Mouse (Mus musculus) heart, embryonic 16.5 days (tissue): ENCODE data around the gene Cep295nl. TPM values are rescaled to one million over a fixed set of nuclear protein-coding genes. Genes with fewer than 3 reads are reported as not detected.

Experiments used
- ATAC-seq: fragments of 200-750 bp; cut with Nextera tagmentation; replicated peaks from 2 replicates; pipeline ENCODE4 v1.8.0; 2017; ENCODE audit warnings: moderate number of reproducible peaks; ENCODE audit not compliant: insufficient read depth, low FRiP score; ENCODE audit errors: extremely low read depth
- H3K27ac ChIP-seq: fragments of 300-500 bp; sonication (generic); 2 replicates; pipeline ENCODE4 v1.5.1; 2014; ENCODE audit warnings: mild to moderate bottlenecking, low read length, control low read depth, moderate library complexity
- H3K27me3 ChIP-seq: fragments of 300-500 bp; sonication (generic); 2 replicates; pipeline ENCODE4 v1.6.1; 2014; ENCODE audit warnings: low read length, mixed read lengths; ENCODE audit not compliant: control insufficient read depth, insufficient read depth
- H3K36me3 ChIP-seq: fragments of 300-500 bp; sonication (generic); 2 replicates; pipeline ENCODE4 v1.6.1; 2014; ENCODE audit not compliant: control insufficient read depth, insufficient read depth
- H3K4me1 ChIP-seq: fragments of 300-500 bp; sonication (generic); 2 replicates; pipeline ENCODE4 v1.6.1; 2014; ENCODE audit warnings: low read length, mixed read lengths; ENCODE audit not compliant: control insufficient read depth, insufficient read depth
- H3K4me2 ChIP-seq: fragments of 300-500 bp; sonication (generic); 2 replicates; pipeline ENCODE4 v1.6.1; 2014; ENCODE audit warnings: low read depth, mild to moderate bottlenecking, control low read depth, low read length
- H3K4me3 ChIP-seq: fragments of 300-500 bp; sonication (generic); 2 replicates; pipeline ENCODE4 v1.5.1; 2014; ENCODE audit warnings: mild to moderate bottlenecking, control low read depth, low read length
- H3K9ac ChIP-seq: fragments of 300-500 bp; sonication (generic); 2 replicates; pipeline ENCODE4 v1.6.1; 2014; ENCODE audit warnings: low read length, control low read depth
- H3K9me3 ChIP-seq: fragments of 300-500 bp; sonication (generic); replicated peaks from 2 replicates; pipeline ENCODE4 v1.6.1; 2016; ENCODE audit warnings: low read length; ENCODE audit not compliant: control insufficient read depth
- WGBS: fragments of 180-500 bp; shearing (Covaris S2); extraction: QIAGEN DNeasy Blood & Tissue Kit; methylation state at CpG from one replicate; pipeline ENCODE4 v1.1.7; 2014; 5-methylcytosine and 5-hydroxymethylcytosine counted together
- polyA plus RNA-seq: library from polyadenylated mRNA; unstranded; fragments of >200 nt; fragmentation: Nextera tagmentation; extraction: Ambion mirVana; gene quantifications from 2 replicates; pipeline ENCODE4 v1.2.1, GENCODE M21; 2015

The Cep295nl gene
- polyA plus RNA-seq, 1 experiment from 2014 or later = 0.28 TPM

DNA sequence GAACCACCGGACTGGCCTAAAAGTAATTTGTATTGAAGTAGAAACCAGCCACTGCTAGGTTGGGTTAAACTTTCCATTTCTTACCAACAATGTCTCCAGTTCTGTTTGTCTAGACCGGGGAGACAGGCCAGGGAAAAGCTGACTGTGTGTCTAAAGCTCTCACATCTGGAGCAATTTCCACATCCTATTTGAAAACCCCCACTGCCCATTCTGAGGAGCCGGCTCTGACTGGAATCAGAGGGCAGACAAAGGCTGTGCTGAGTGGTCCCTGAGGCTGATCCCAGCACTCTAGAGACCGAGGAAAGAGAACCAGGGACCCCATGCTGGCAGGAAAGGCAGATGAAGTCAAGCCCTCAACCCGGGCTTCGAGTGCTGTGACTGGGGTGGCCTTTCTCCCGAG, 30.3 kb upstream of the Cep295nl start:
- Histone ChIP-seq H3K4me2 (no peak overlapping the region), H3K4me3 (no peak overlapping the region), H3K4me1 (no peaks in the 10 kb centered on the region), H3K27me3 (no peaks in the 10 kb centered on the region), H3K9me3 (no peaks in the 10 kb centered on the region), H3K36me3 (no peaks in the 10 kb centered on the region), H3K27ac (no peak overlapping the region), H3K9ac (no peak overlapping the region)
- no peak for ATAC-seq
- WGBS = 56% methylated on average over 7 of the region's 7 CpGs

DNA sequence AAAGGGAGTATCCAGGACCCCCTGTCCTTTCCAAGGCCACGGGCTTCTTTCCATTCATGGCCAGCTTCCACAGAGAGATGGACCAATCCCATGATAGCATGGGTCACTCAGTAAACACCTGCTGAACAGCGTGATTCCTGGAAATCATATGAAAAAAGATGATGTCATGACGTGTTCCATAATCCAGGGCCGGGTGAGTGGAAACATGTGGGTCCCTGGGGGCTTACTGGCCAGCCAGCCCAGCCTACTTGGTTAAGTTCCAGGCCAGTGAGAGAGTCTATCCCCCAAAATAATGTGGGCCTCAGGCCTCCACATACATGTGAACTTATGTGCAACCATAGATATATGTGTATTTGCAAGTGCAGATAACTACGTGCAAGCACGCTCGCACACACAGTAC, 29.6 kb upstream of the Cep295nl start:
- Histone ChIP-seq H3K4me2 (no peak overlapping the region), H3K9me3 (no peaks in the 10 kb centered on the region), H3K4me1 (no peaks in the 10 kb centered on the region), H3K36me3 (no peaks in the 10 kb centered on the region), H3K27me3 (no peaks in the 10 kb centered on the region), H3K27ac (no peak overlapping the region), H3K9ac (no peak overlapping the region), H3K4me3 (no peak overlapping the region)
- 80% methylated on average over 7 of the region's 7 CpGs for WGBS
- no peak for ATAC-seq

DNA sequence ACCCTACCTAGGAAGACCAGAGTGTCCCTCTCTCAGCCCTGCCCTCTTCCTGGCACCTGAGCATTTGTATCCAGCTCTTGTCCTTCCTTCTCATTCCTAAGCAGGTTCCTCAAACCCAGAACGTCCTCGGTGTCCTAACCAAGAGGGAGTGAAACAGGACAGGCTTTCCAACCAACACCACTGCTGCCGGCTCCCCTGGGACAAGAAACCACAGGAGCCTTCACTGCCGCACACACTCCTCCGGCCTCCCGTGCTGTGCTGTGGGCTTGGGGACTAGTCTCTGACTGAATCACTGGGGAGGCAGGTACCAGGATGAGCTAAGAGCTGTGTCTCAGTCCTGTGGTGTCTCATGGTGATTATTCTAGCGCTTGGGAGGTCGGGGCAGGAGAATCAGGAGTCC, 27.4 kb upstream of the Cep295nl start:
- H3K9me3 ChIP-seq = no peaks in the 10 kb centered on the region
- H3K9ac ChIP-seq = no peak overlapping the region
- no peak overlapping the region for H3K4me2 ChIP-seq
- H3K27me3 ChIP-seq = no peaks in the 10 kb centered on the region
- no peak overlapping the region for H3K27ac ChIP-seq
- ATAC-seq = no peak
- H3K36me3 ChIP-seq = no peaks in the 10 kb centered on the region
- peaks cover 6% of the 10 kb centered on the region; the same call in 1 of the 2 replicates for H3K4me1 ChIP-seq
- H3K4me3 ChIP-seq = no peak overlapping the region
- WGBS = 58% methylated on average over 8 of the region's 8 CpGs

DNA sequence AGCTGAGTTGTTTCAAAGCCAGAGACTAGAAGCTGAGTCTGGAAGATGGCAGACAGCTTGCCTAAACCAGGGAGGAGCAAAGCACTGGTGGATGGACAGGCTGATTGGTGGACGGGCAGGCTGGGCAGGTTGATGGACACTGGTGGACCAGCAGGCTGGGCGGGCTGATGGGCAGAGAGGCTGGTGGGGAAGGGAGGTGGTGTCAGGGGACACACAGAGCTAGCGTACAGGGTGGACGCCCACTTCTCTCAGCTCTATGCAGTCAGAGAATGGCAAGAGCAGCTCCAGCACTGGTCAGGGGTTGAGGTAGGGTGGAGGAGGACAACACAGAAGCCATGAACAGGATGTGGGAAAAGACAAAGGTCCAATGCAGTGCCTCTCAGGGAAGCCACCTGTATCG, 27.0 kb upstream of the Cep295nl start:
- Histone ChIP-seq H3K27ac (no peak overlapping the region), H3K9ac (no peak overlapping the region), H3K4me3 (no peak overlapping the region), H3K27me3 (no peaks in the 10 kb centered on the region), H3K36me3 (no peaks in the 10 kb centered on the region), H3K4me1 (peaks cover 6% of the 10 kb centered on the region; the same call in 1 of the 2 replicates), H3K4me2 (no peak overlapping the region), H3K9me3 (no peaks in the 10 kb centered on the region)
- whole genome bisulfite sequencing = 76% methylated on average over 5 of the region's 5 CpGs
- ATAC-seq = no peak

DNA sequence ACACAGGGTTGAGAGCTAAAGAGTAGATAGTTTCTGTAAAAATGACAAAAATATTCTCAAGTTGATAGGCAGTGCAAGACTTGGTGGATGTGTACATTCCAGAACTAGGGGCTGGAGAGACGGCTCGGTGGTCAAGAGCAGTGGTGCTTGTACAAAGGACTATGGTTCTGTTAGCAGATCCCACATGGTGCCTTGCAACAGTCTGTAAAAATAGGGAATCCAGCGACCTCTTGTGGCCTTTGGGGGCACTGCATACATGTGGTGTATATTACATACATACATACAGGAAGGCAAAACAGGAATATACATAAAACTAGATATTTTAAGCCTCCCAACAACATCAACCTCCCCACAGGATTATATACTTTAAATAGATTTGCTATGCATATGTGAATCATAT, 26.0 kb upstream of the Cep295nl start:
- no peak for ATAC-seq

DNA sequence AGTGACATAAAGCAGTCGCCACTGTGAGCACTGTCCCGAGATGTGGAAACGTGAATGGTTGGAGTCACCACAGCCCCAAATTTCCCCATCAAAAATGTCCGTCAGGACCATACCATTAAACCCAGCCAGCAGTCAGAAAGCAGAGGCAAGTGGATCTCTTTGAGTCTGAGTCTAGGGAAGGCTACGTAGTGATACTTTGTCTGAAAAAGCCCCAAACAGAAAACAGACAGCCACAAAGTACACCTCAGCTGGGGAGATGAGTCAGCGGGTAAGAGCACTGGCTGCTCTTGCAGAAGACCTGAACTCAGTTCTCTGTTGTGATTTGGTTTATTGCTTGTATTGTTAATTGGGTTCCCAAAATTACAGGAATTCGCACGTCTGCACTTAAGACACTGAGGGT, 24.3 kb upstream of the Cep295nl start:
- H3K27ac ChIP-seq = no peak overlapping the region
- no peaks in the 10 kb centered on the region for H3K9me3 ChIP-seq
- no peak for ATAC-seq
- H3K36me3 ChIP-seq = no peaks in the 10 kb centered on the region
- no peaks in the 10 kb centered on the region for H3K27me3 ChIP-seq
- no peak overlapping the region for H3K9ac ChIP-seq
- peaks cover 21% of the 10 kb centered on the region for H3K4me1 ChIP-seq
- WGBS = 63% methylated on average over 8 of the region's 8 CpGs
- H3K4me2 ChIP-seq = no peak overlapping the region
- no peak overlapping the region for H3K4me3 ChIP-seq

More for the DNA sequence above, 26.0 kb upstream of the Cep295nl start:
- no peaks in the 10 kb centered on the region for H3K27me3 ChIP-seq
- no peaks in the 10 kb centered on the region for H3K9me3 ChIP-seq
- 60% methylated on average over 3 of the region's 3 CpGs for WGBS
- no peak overlapping the region for H3K9ac ChIP-seq
- no peak overlapping the region for H3K27ac ChIP-seq
- peaks cover 9% of the 10 kb centered on the region for H3K4me1 ChIP-seq
- no peak overlapping the region for H3K4me3 ChIP-seq
- H3K36me3 ChIP-seq = no peaks in the 10 kb centered on the region
- no peak overlapping the region for H3K4me2 ChIP-seq

DNA sequence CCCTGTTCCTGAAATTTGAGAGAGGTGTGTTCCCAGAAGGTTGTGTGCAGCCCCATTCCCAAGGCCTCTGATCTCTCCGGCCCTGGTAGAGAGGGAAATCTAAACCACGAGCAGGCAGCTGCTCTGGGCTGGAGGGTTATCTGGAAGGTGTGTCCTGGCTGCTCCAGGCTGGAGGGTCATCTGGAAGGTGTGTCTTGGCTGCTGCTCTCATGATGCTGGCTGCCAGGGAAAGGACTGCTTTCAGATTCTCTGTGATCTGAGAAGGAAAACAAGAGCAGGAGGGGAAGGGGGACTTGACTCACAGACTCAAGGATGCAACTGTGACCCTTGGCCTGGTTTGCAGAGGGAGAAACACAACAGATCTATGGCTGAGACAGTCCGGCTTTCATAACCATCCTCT, 23.8 kb upstream of the Cep295nl start:
- H3K27ac ChIP-seq = no peak overlapping the region
- no peaks in the 10 kb centered on the region for H3K9me3 ChIP-seq

DNA sequence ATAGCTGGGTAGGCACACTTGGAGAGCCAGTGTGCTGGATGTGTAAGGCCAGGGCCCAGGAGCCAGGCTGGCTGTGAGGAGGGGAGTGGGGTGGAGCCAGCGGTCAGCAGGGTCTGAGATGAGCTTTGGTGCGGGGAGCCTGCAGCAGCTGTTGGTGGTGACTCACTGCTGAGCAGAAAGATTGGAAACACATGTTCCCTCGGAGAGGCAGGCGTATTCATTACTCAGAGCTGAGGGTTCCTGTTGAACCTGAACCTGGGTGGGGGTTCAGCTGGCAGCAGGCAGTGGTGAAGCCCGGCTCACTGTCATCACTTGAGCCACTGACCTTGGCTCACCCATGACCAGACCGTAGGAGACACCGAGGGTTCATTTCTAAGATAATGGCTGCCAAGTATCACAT, 22.9 kb upstream of the Cep295nl start:
- Histone ChIP-seq H3K4me3 (no peak overlapping the region), H3K9ac (no peak overlapping the region), H3K9me3 (no peaks in the 10 kb centered on the region), H3K4me2 (no peak overlapping the region), H3K4me1 (peaks cover 30% of the 10 kb centered on the region), H3K27me3 (no peaks in the 10 kb centered on the region), H3K36me3 (no peaks in the 10 kb centered on the region), H3K27ac (peak overlapping the region; percentile 62)
- ATAC-seq = 0 out of 2 replicates have a peak, but pooled peaks have one; percentile 19
- WGBS = 53% methylated on average over 7 of the region's 7 CpGs

More for the DNA sequence above, 23.8 kb upstream of the Cep295nl start:
- ATAC-seq = no peak
- Histone ChIP-seq H3K9ac (no peak overlapping the region), H3K4me2 (no peak overlapping the region), H3K36me3 (no peaks in the 10 kb centered on the region), H3K4me3 (no peak overlapping the region), H3K27me3 (no peaks in the 10 kb centered on the region), H3K4me1 (peaks cover 21% of the 10 kb centered on the region)
- 53% methylated on average over 3 of the region's 3 CpGs for WGBS

DNA sequence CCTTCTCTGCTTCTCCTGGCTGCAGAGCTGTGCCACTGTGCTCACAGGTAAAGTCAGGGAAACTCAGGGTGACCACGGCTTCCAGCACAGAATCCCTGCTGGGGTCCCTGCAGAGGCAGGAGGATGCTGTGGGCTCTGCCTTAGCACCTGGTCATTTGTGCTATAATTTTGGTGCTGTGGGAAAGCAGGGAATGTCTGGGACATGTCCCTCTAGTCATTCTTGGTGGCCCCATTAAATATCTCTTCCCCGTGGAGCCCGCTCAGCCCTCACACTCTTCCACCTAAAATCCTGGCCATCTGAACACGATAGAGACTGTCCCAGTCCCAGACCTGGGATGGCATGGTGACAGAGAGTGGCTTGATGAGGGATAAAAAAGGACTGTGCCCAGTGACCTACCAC, 21.7 kb upstream of the Cep295nl start:
- peaks cover 30% of the 10 kb centered on the region for H3K4me1 ChIP-seq
- 74% methylated on average over 4 of the region's 4 CpGs for WGBS

More for the DNA sequence above, 21.7 kb upstream of the Cep295nl start:
- no peak overlapping the region for H3K4me3 ChIP-seq
- no peak overlapping the region for H3K27ac ChIP-seq
- no peak overlapping the region for H3K4me2 ChIP-seq
- H3K9me3 ChIP-seq = no peaks in the 10 kb centered on the region
- ATAC-seq = no peak
- H3K36me3 ChIP-seq = no peaks in the 10 kb centered on the region
- H3K9ac ChIP-seq = no peak overlapping the region
- no peaks in the 10 kb centered on the region for H3K27me3 ChIP-seq
